Mouse (Mus musculus) adrenal gland, adult (tissue): ENCODE data around the gene Stra8.

ENCODE experiments used
- DNase-seq, 2 experiments: peaks; one replicate each; pipeline ENCODE4 v3.0.0; 2022 to 2023; ENCODE audit warnings: low spot score in 1 of 2; ENCODE audit not compliant: inconsistent age in 2 of 2

The Stra8 gene

GRCm38 (mm10) chr6:34919956-34920355 is at the start of gene Stra8:
Gene Stra8 (plus strand): TSS chr6:34920163.
- no peak for DNase-seq

- no peak for DNase-seq
These were observed 49.2 kb upstream of the Stra8 start for GRCm38 (mm10) chr6:34870724-34871123.

DNA sequence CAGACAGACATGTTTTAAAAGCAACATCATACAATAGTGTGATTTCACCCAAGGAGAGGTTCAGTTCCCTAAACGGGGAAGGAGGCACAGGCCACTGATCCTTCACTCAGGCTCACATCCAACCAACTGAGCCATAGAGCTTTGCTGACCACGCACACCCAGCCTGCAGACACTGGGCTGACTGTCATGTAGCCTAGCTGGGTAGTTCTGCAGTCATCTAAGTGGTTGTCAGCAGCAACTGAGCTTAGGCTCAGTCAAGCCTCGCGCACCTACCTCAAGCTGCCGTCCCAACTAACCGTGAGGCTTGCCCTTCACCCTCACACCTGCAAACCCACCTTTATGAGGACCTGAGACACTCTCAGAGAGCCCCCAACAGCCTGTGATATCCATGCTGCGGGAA is 48.0 kb upstream of the Stra8 start:
- DNase-seq, result no peak

GRCm38 (mm10) chr6:34872871-34873270 is 47.1 kb upstream of the Stra8 start:
- peak in 1 of 2 experiments; percentile 25 for DNase-seq

DNA sequence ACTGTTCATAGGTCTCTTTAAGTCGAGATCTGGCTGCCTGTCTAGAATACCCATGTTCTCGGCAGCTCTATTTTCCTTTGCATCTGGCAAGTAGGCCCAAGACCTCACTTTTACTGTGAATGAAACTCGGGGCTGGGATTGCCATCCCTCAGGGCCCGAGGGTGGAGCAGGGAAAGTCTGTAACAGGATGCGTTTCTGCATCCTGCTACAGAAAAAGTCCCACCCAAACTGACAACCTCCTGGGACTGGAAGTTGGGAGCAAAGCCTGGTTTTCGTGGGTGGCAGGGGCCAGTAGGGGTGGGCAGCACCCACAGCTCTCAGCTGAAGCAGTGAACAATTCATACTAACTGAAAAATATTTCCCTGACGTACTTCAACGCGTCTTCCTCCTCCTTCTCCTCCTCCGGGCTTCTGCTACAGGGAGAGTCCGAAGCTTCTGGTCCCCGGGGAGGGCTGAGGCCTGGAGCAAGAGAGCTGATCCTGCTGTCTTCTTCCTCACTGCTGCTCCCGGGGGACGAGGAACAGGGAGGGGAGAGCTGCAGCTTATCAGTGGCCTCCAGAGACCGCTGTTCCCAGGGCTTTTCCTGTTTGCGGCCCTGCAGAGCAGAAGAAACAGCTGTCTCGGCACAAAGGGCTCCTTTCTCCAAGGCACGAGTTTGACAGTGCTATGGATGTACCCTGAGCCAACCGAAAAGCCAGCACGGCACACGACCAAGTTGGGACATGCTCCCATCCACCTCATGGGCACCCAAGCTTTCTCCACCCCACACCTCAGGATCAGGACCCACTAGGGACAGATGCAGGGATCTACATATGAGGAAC is 45.7 kb upstream of the Stra8 start:
- DNase-seq, result peak; percentile 69 to 78

GRCm38 (mm10) chr6:34875268-34875761 is 44.6 kb upstream of the Stra8 start:
- DNase-seq, result peak in 1 of 2 experiments; percentile 64

- DNase-seq, result peak in 1 of 2 experiments; percentile 42
These were observed 43.8 kb upstream of the Stra8 start for GRCm38 (mm10) chr6:34875966-34876834.

GRCm38 (mm10) chr6:34876835-34877156 is 43.2 kb upstream of the Stra8 start:
- DNase-seq, result peak in 1 of 2 experiments; percentile 44

DNA sequence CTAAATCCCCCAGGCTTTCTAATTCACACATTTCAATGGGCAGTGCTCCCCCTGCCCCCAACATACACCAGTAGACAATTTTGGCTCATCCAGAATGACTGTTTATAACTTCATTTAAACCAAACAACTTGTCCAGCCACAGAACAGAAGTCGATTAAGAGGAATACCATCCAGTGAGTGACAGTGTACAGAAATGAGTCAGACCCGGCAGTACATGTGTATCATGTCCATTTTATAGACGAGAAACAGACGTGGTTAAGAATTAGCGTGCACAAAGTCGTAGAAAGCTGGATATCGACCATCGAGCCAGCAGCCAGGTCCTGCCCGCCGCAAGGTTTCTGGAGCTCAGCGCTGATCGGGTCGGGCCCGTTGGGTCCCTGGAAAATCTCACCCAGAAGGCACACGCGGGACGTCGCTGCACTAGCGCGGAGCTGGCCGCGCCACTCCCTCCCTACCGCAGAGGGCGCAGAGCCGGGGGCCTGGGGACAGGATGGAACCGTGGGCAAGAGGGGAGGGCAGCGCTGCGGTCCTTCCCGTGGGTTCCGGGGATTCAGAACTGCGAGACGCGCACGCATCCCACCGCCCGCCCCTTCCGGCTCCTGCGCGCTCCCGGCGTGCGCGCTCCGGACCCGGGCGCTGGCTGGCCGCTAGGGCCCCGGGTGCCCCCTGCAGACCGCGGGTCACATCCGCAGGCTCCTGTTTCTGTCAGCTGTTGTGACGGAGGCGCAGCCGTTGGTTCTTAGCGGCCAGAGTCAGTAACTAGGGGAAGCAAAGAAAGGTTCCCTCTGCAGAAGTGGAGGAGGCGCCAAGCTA is 42.2 kb upstream of the Stra8 start, which contains the start of gene Cyren:
TSS of gene Cyren (minus strand) at position 552 of the 813 bp plus-strand sequence.
- DNase-seq, result peak; percentile 97

- peak in 1 of 2 experiments; percentile 25 for DNase-seq
These were observed 40.7 kb upstream of the Stra8 start for GRCm38 (mm10) chr6:34879101-34879740.

DNA sequence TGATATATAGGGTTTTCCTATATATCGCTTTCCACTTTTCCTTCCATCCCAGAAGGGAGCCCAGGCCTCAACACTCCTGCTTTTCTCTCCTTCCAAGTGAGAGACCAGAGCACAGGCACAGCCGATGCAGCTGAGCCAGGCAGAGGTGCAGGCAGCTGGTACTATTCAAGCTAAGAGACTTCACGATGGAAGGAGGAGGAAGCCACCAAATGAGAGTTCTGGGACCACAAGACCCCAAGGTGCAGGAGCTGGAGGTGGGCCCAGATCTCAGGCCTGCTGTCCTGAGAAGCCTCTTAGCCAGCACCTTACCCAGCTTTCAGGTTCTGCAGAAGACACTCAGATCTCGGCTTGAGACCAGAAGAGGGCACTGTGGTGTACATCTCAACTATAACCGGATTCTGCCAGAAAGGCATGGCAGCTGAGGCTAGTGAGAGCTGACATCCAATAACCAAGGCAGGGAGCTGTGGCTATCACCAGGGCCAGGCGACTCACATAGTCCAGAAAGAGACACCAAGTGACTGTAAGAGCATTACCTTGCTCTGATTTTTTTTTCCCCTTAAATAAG is 40.0 kb upstream of the Stra8 start:
- peak; percentile 61 to 82 for DNase-seq

DNA sequence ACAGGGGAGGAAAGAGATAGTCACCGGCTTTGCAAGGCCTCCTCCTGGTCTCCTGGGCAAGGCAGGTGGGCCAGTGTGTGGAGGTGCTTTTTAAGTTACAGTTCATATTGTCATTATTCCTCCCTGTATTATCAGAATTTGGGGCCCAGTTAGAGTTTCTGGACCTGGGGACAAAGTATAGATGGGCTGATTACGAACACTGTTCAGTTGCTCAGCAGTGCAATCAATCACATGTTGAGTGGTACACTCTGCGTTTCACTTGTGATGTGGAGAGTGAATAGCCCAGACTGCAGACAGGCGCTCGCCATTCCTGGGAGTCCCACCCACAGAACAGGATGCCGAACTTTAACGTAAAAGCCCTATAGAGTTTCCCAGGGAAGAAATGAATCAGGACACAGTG is 35.2 kb upstream of the Stra8 start:
- no peak for DNase-seq

GRCm38 (mm10) chr6:34887131-34887850 is 32.7 kb upstream of the Stra8 start:
- no peak for DNase-seq

GRCm38 (mm10) chr6:34889185-34889584 is 30.8 kb upstream of the Stra8 start:
- no peak for DNase-seq

DNA sequence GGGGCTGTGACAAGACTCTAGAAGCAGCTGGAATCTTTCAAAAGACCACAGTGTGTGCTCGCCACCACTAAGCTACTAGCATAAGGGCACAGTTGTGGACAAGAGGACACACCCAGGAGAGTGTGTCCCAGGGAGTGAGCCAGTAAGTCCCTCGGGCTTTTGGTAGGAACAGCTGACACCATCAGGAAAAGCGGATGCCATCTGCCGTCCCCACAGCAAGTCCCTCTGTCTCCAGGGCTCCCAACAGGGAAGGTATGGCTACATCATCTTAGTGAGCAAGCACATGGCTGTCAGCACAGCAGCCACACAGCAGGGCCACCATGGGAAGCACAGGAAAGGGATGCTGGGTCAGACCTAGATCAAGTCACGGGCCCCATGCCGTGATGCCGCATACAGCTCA is 24.4 kb upstream of the Stra8 start:
- no peak for DNase-seq

- DNase-seq, result no peak
These were observed 23.7 kb upstream of the Stra8 start for GRCm38 (mm10) chr6:34896168-34896780.

DNA sequence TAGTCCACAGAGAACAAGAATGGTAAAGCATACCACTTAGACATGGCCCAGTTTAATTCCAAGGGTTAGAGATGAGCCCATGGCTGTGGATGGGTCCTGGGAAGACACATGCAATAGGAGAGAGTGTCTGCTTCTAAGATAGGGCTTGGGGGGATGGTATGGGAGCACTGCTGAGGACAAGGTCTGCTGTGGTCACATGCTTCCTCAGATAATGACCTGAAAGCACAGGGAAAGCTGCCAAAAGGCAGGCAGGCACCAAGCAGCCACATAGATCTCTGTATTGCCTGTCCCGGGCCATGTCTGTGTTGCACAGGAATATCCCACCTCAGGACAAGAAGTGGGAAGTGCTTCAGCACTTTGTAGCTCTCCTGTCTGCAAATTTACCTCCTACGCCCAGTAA is 20.8 kb upstream of the Stra8 start:
- DNase-seq, result peak; percentile 46 to 66

DNA sequence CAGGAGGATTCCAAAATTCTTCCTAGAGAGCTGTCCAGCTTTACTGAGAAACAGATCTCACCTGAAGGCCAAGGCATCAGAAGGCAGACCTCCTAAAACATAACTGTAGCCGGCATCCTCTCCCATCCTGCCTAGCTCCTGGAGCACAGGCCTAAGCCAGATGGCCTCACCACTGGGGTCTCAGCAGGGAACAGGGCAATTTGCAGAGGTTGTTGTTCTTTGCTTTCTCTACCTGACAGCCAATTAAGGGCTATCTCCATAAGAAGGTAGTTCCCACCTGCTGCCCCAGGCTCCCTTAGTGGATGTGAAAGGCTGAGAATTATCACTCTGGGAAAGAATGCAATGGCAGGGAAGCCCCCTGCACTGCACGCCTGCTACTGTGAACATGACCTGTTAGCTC is 19.0 kb upstream of the Stra8 start:
- no peak for DNase-seq

GRCm38 (mm10) chr6:34901911-34902444 is 18.0 kb upstream of the Stra8 start:
- peak in 1 of 2 experiments; percentile 48 for DNase-seq
